Mouse (Mus musculus): Measurements from ENCODE around the gene Gadd45a. TPM values are rescaled to one million over a fixed set of nuclear protein-coding genes. Genes with fewer than 3 reads are reported as not detected.

Gene Gadd45a
- polyA plus RNA-seq, 1 experiment from 2014 or later: 72.9 TPM

- no peaks in the 10 kb centered on the region for H3K27me3 ChIP-seq
- H3K4me3 ChIP-seq (replicated peaks): no peak overlapping the region
- no peak for ATAC-seq (ENCODE audit: insufficient read depth)
- no peak overlapping the region for H3K9ac ChIP-seq
- H3K4me2 ChIP-seq: no peak overlapping the region
- WGBS (ENCODE audit: insufficient replicate concordance): 54% methylated on average over 1 of the region's 1 CpGs
- peaks cover 24% of the 10 kb centered on the region for H3K4me1 ChIP-seq (replicated peaks)
- no peak overlapping the region for H3K27ac ChIP-seq (replicated peaks)
- no peaks in the 10 kb centered on the region for H3K36me3 ChIP-seq (replicated peaks)
- H3K9me3 ChIP-seq (replicated peaks): no peaks in the 10 kb centered on the region
Measured at GRCm38 (mm10) chr6:66996257-66996656, 41.0 kb downstream of the Gadd45a start.

GRCm38 (mm10) chr6:66995825-66996224, 41.4 kb downstream of the Gadd45a start:
- Histone ChIP-seq H3K4me2 (no peak overlapping the region), H3K4me3 (replicated peaks) (no peak overlapping the region), H3K36me3 (replicated peaks) (no peaks in the 10 kb centered on the region), H3K9me3 (replicated peaks) (no peaks in the 10 kb centered on the region), H3K4me1 (replicated peaks) (peaks cover 24% of the 10 kb centered on the region), H3K27ac (replicated peaks) (no peak overlapping the region), H3K9ac (no peak overlapping the region), H3K27me3 (no peaks in the 10 kb centered on the region)
- 45% methylated on average over 1 of the region's 1 CpGs for WGBS (ENCODE audit: insufficient replicate concordance)
- no peak for ATAC-seq (ENCODE audit: insufficient read depth)

- H3K27ac ChIP-seq (replicated peaks): no peak overlapping the region
- H3K4me1 ChIP-seq (replicated peaks): peaks cover 22% of the 10 kb centered on the region
- H3K36me3 ChIP-seq (replicated peaks): no peaks in the 10 kb centered on the region
- no peak overlapping the region for H3K4me2 ChIP-seq
- no peak overlapping the region for H3K4me3 ChIP-seq (replicated peaks)
- ATAC-seq (ENCODE audit: insufficient read depth): no peak
- H3K9me3 ChIP-seq (replicated peaks): no peaks in the 10 kb centered on the region
- H3K27me3 ChIP-seq: no peaks in the 10 kb centered on the region
- 74% methylated on average over 8 of the region's 8 CpGs for WGBS (ENCODE audit: insufficient replicate concordance)
- H3K9ac ChIP-seq: no peak overlapping the region
Measured at GRCm38 (mm10) chr6:66994981-66995380, 42.3 kb downstream of the Gadd45a start.

GRCm38 (mm10) chr6:66992786-66993185, 44.5 kb downstream of the Gadd45a start:
- Histone ChIP-seq H3K27me3 (no peaks in the 10 kb centered on the region), H3K36me3 (replicated peaks) (no peaks in the 10 kb centered on the region), H3K4me2 (no peak overlapping the region), H3K4me1 (replicated peaks) (peaks cover 23% of the 10 kb centered on the region), H3K9me3 (replicated peaks) (no peaks in the 10 kb centered on the region), H3K4me3 (replicated peaks) (no peak overlapping the region), H3K9ac (no peak overlapping the region), H3K27ac (replicated peaks) (no peak overlapping the region)
- 73% methylated on average over 8 of the region's 8 CpGs for WGBS (ENCODE audit: insufficient replicate concordance)
- ATAC-seq (ENCODE audit: insufficient read depth): no peak

GRCm38 (mm10) chr6:66992232-66992631, 45.0 kb downstream of the Gadd45a start:
- H3K4me1 ChIP-seq (replicated peaks): peaks cover 29% of the 10 kb centered on the region

GRCm38 (mm10) chr6:66989518-66989917, 47.7 kb downstream of the Gadd45a start:
- H3K9me3 ChIP-seq (replicated peaks): no peaks in the 10 kb centered on the region
- H3K4me1 ChIP-seq (replicated peaks): peaks cover 41% of the 10 kb centered on the region
- H3K9ac ChIP-seq: no peak overlapping the region
- no peak overlapping the region for H3K27ac ChIP-seq (replicated peaks)
- no peaks in the 10 kb centered on the region for H3K36me3 ChIP-seq (replicated peaks)
- no peak overlapping the region for H3K4me3 ChIP-seq (replicated peaks)
- no peak for ATAC-seq (ENCODE audit: insufficient read depth)
- 31% methylated on average over 3 of the region's 3 CpGs for WGBS (ENCODE audit: insufficient replicate concordance)
- H3K4me2 ChIP-seq: no peak overlapping the region
- H3K27me3 ChIP-seq: no peaks in the 10 kb centered on the region

More at GRCm38 (mm10) chr6:66992232-66992631, 45.0 kb downstream of the Gadd45a start:
- no peaks in the 10 kb centered on the region for H3K27me3 ChIP-seq
- 70% methylated on average over 9 of the region's 9 CpGs for WGBS (ENCODE audit: insufficient replicate concordance)
- H3K9ac ChIP-seq: no peak overlapping the region
- H3K36me3 ChIP-seq (replicated peaks): no peaks in the 10 kb centered on the region
- no peak for ATAC-seq (ENCODE audit: insufficient read depth)
- no peaks in the 10 kb centered on the region for H3K9me3 ChIP-seq (replicated peaks)
- H3K4me3 ChIP-seq (replicated peaks): no peak overlapping the region
- no peak overlapping the region for H3K4me2 ChIP-seq
- no peak overlapping the region for H3K27ac ChIP-seq (replicated peaks)

GRCm38 (mm10) chr6:66989037-66989436, 48.2 kb downstream of the Gadd45a start:
- 36% methylated on average over 6 of the region's 6 CpGs for WGBS (ENCODE audit: insufficient replicate concordance)
- Histone ChIP-seq H3K27ac (replicated peaks) (no peak overlapping the region), H3K4me1 (replicated peaks) (peaks cover 46% of the 10 kb centered on the region)

GRCm38 (mm10) chr6:66988363-66988762, 48.9 kb downstream of the Gadd45a start:
- no peaks in the 10 kb centered on the region for H3K9me3 ChIP-seq (replicated peaks)
- no peak overlapping the region for H3K4me2 ChIP-seq
- H3K4me3 ChIP-seq (replicated peaks): no peak overlapping the region
- 0 out of 2 replicates have a peak overlapping the region, but pooled peaks have one; percentile 65 for H3K27ac ChIP-seq (replicated peaks)
- ATAC-seq (ENCODE audit: insufficient read depth): no peak
- H3K36me3 ChIP-seq (replicated peaks): no peaks in the 10 kb centered on the region
- no peaks in the 10 kb centered on the region for H3K27me3 ChIP-seq
- no peak overlapping the region for H3K9ac ChIP-seq
- H3K4me1 ChIP-seq (replicated peaks): peaks cover 48% of the 10 kb centered on the region
- WGBS (ENCODE audit: insufficient replicate concordance): 84% methylated on average over 9 of the region's 9 CpGs

More at GRCm38 (mm10) chr6:66989037-66989436, 48.2 kb downstream of the Gadd45a start:
- H3K9ac ChIP-seq: no peak overlapping the region
- H3K27me3 ChIP-seq: no peaks in the 10 kb centered on the region
- no peaks in the 10 kb centered on the region for H3K9me3 ChIP-seq (replicated peaks)
- no peak overlapping the region for H3K4me3 ChIP-seq (replicated peaks)
- H3K4me2 ChIP-seq: no peak overlapping the region
- no peaks in the 10 kb centered on the region for H3K36me3 ChIP-seq (replicated peaks)
- ATAC-seq (ENCODE audit: insufficient read depth): no peak

- Histone ChIP-seq H3K27ac (replicated peaks) (peak overlapping the region; percentile 65), H3K4me3 (replicated peaks) (no peak overlapping the region), H3K9me3 (replicated peaks) (no peaks in the 10 kb centered on the region), H3K9ac (no peak overlapping the region), H3K4me2 (0 out of 2 replicates have a peak overlapping the region, but pooled peaks have one; percentile 13), H3K27me3 (no peaks in the 10 kb centered on the region), H3K4me1 (replicated peaks) (peaks cover 48% of the 10 kb centered on the region), H3K36me3 (replicated peaks) (no peaks in the 10 kb centered on the region)
- peak; percentile 91 for ATAC-seq (ENCODE audit: insufficient read depth)
- 40% methylated on average over 3 of the region's 3 CpGs for WGBS (ENCODE audit: insufficient replicate concordance)
Measured at GRCm38 (mm10) chr6:66987643-66988042, 49.6 kb downstream of the Gadd45a start.

- H3K27me3 ChIP-seq: no peaks in the 10 kb centered on the region
- no peak overlapping the region for H3K4me2 ChIP-seq
- no peak overlapping the region for H3K9ac ChIP-seq
- peaks cover 48% of the 10 kb centered on the region for H3K4me1 ChIP-seq (replicated peaks)
- H3K36me3 ChIP-seq (replicated peaks): no peaks in the 10 kb centered on the region
- H3K27ac ChIP-seq (replicated peaks): no peak overlapping the region
- WGBS (ENCODE audit: insufficient replicate concordance): 74% methylated on average over 12 of the region's 12 CpGs
- no peak for ATAC-seq (ENCODE audit: insufficient read depth)
- H3K4me3 ChIP-seq (replicated peaks): no peak overlapping the region
- no peaks in the 10 kb centered on the region for H3K9me3 ChIP-seq (replicated peaks)
Measured at GRCm38 (mm10) chr6:66986063-66986462, 51.2 kb downstream of the Gadd45a start.

- ATAC-seq (ENCODE audit: insufficient read depth): no peak
- 59% methylated on average over 7 of the region's 7 CpGs for WGBS (ENCODE audit: insufficient replicate concordance)
Measured at GRCm38 (mm10) chr6:66985500-66985899, 51.8 kb downstream of the Gadd45a start.

More at GRCm38 (mm10) chr6:66985500-66985899, 51.8 kb downstream of the Gadd45a start:
- Histone ChIP-seq H3K4me3 (replicated peaks) (no peak overlapping the region), H3K36me3 (replicated peaks) (no peaks in the 10 kb centered on the region), H3K9me3 (replicated peaks) (no peaks in the 10 kb centered on the region), H3K27me3 (no peaks in the 10 kb centered on the region), H3K4me1 (replicated peaks) (peaks cover 48% of the 10 kb centered on the region), H3K27ac (replicated peaks) (no peak overlapping the region), H3K9ac (no peak overlapping the region), H3K4me2 (no peak overlapping the region)

All from liver, embryonic 15.5 days (tissue).